Mouse (Mus musculus) ES-E14 (cell line): ENCODE measurements around the gene Zfp446. TPM values are rescaled to one million over a fixed set of nuclear protein-coding genes. Genes with fewer than 3 reads are reported as not detected.
A peak's percentile ranks its signal among the peaks of the same experiment; 100 is the strongest.

Source experiments
- DNase-seq: peaks from one replicate; pipeline ENCODE4 v3.0.0-alpha.2; 2013; ENCODE audit warnings: low read depth, low spot score
- H3K27ac ChIP-seq: 2 replicates; pipeline ENCODE4 v1.5.1; 2012; ENCODE audit warnings: low read depth, mild to moderate bottlenecking, low read length, moderate library complexity, mixed read lengths; ENCODE audit not compliant: poor library complexity, insufficient read depth, severe bottlenecking
- H3K36me3 ChIP-seq: 2 replicates; pipeline ENCODE4 v1.6.1; 2012; ENCODE audit warnings: mild to moderate bottlenecking, low read length, moderate library complexity, mixed read lengths; ENCODE audit not compliant: control insufficient read depth, poor library complexity, insufficient read depth, severe bottlenecking
- H3K4me1 ChIP-seq, 2 experiments: fragments of 150-350 bp in 1 of 2; sonication (generic) in 1 of 2; 2 replicates each; pipeline ENCODE4 v1.6.1; 2012; ENCODE audit warnings: low read length in 2 of 2, mild to moderate bottlenecking in 1 of 2, mixed read lengths in 1 of 2; ENCODE audit not compliant: control insufficient read depth in 2 of 2, insufficient read depth in 2 of 2, poor library complexity in 1 of 2
- H3K4me3 ChIP-seq, 2 experiments: fragments of 150-350 bp in 1 of 2; sonication (generic) in 1 of 2; 2 replicates each; pipeline ENCODE4 v1.5.1; 2012; ENCODE audit warnings: low read length in 2 of 2, low read depth in 1 of 2, mild to moderate bottlenecking in 1 of 2, mixed read lengths in 1 of 2; ENCODE audit not compliant: insufficient read depth in 1 of 2, poor library complexity in 1 of 2, severe bottlenecking in 1 of 2
- H3K9ac ChIP-seq: 2 replicates; pipeline ENCODE4 v1.6.1; 2012; ENCODE audit warnings: low read depth, mild to moderate bottlenecking, low read length, mixed read lengths; ENCODE audit not compliant: poor library complexity, insufficient read depth, severe bottlenecking
- H3K9me3 ChIP-seq: fragments of 150-350 bp; sonication (generic); 2 replicates; pipeline ENCODE4 v1.6.1; 2012; ENCODE audit warnings: low read depth, mild to moderate bottlenecking, low read length; ENCODE audit not compliant: control insufficient read depth, insufficient read depth
- CHD2 ChIP-seq: IDR thresholded peaks from 2 replicates; pipeline ENCODE4 v1.6.1; 2014; ENCODE audit warnings: mild to moderate bottlenecking, low read depth, low read length, inconsistent platforms
- HCFC1 ChIP-seq: IDR thresholded peaks from 2 replicates; pipeline ENCODE4 v1.6.1; 2012; ENCODE audit warnings: low read length, inconsistent platforms, borderline replicate concordance; ENCODE audit not compliant: insufficient read depth
- MAFK ChIP-seq: IDR thresholded peaks from 2 replicates; pipeline ENCODE4 v1.6.1; 2014; ENCODE audit warnings: mild to moderate bottlenecking, low read depth, low read length, inconsistent platforms; ENCODE audit not compliant: insufficient read depth
- ZC3H11A ChIP-seq: IDR thresholded peaks from 2 replicates; pipeline ENCODE4 v1.6.1; 2012; ENCODE audit warnings: low read depth, mild to moderate bottlenecking, inconsistent platforms, low read length, borderline replicate concordance
- ZNF384 ChIP-seq: IDR thresholded peaks from 2 replicates; pipeline ENCODE4 v1.6.1; 2012; ENCODE audit warnings: low read depth, low read length, inconsistent platforms
- in situ Hi-C, 2 experiments: fragments of 600-800 bp; cut with MboI; formaldehyde crosslinking; loops; one replicate each; pipeline ENCODE4 v1.15.1; 2025; ENCODE audit warnings: low sequenced_read_pairs in 2 of 2, inconsistent platforms in 1 of 2; ENCODE audit not compliant: unreplicated experiment in 2 of 2
- total RNA-seq: library from RNA; depleted of rRNA; stranded (reverse); fragments of 300-350 nt; gene quantifications from 2 replicates; pipeline ENCODE4 v1.2.3, GENCODE M21; 2012

Gene Zfp446
- total RNA-seq, 1 experiment = 6.4 TPM

GRCm38 (mm10) chr7:12992222-12992621, 14.6 kb downstream of the Zfp446 start:
- no peak overlapping the region for H3K4me3 ChIP-seq
- no peaks in the 10 kb centered on the region for H3K9me3 ChIP-seq
- peaks cover 0 to 2% of the 10 kb centered on the region in 2 experiments; a peak in 1 of 4 replicates for H3K4me1 ChIP-seq
- no peak for DNase-seq
- peak; percentile 27; the same call in 1 of the 2 replicates for TF ChIP-seq ZC3H11A
- TF ChIP-seq HCFC1 = no peak
- no peak overlapping the region for H3K9ac ChIP-seq
- in situ Hi-C loops = no loop called here
- H3K27ac ChIP-seq = no peak overlapping the region
- no peaks in the 10 kb centered on the region for H3K36me3 ChIP-seq

DNA sequence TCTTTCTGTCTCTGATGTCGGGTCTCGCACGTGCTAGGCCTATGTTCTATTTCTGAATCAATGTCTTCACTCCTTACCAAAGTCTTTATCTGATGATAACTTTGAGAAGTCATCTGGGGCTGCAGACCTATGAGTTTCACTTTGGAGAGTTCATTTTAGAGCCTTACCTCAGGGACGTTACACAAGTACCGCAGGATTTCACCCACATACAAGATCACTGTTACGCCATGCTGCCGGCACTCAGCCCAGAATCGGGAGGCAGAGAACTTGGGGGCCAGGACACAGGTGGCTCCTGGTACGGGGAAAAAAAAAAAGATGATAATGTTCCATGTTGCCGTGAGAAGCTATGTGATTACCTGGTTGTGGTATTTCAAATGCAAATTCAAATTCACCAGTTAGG, 15.5 kb downstream of the Zfp446 start:
- Histone ChIP-seq H3K4me3 (no peak overlapping the region), H3K36me3 (no peaks in the 10 kb centered on the region), H3K9ac (no peak overlapping the region), H3K4me1 (peaks cover 0 to 2% of the 10 kb centered on the region in 2 experiments; a peak in 1 of 4 replicates), H3K27ac (no peak overlapping the region), H3K9me3 (no peaks in the 10 kb centered on the region)
- DNase-seq = no peak
- in situ Hi-C loops = no loop called here
- TF ChIP-seq ZNF384 (no peak), HCFC1 (no peak), CHD2 (no peak), ZC3H11A (no peak), MAFK (no peak)

DNA sequence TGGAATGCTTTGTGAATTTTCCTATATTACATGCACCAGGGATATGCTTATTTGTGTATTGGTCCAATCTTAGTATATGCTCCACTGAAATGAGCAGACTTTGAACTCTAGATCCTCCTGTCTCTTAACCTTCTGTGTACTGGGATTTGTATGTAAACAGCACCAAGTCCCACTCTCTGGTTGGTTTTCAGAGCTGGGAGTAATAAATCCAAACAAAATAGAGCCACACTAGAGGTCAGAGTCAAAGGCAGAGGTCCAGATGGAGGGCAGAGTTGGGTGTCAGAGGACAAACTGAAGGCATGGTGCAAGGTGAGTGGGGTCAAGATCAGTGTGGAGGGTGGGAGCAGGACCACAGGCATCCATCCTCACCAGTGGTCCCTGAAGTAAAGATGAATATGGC, 18.2 kb downstream of the Zfp446 start:
- H3K9ac ChIP-seq = no peak overlapping the region
- no peak overlapping the region for H3K27ac ChIP-seq
- in situ Hi-C loops = no loop called here
- no peak overlapping the region for H3K4me3 ChIP-seq
- no peaks in the 10 kb centered on the region for H3K36me3 ChIP-seq
- no peaks in the 10 kb centered on the region for H3K9me3 ChIP-seq
- TF ChIP-seq ZC3H11A (no peak), HCFC1 (no peak), MAFK (no peak)
- H3K4me1 ChIP-seq = no peaks in the 10 kb centered on the region
- no peak for DNase-seq

- Histone ChIP-seq H3K4me3 (no peak overlapping the region), H3K4me1 (no peaks in the 10 kb centered on the region), H3K9ac (no peak overlapping the region), H3K36me3 (no peaks in the 10 kb centered on the region), H3K27ac (no peak overlapping the region), H3K9me3 (no peaks in the 10 kb centered on the region)
- no peak for TF ChIP-seq ZC3H11A
- TF ChIP-seq CHD2 = no peak
- TF ChIP-seq HCFC1 = no peak
- no peak for TF ChIP-seq ZNF384
- TF ChIP-seq MAFK = no peak
- in situ Hi-C loops = no loop called here
- DNase-seq = no peak
Measured at GRCm38 (mm10) chr7:12997230-12997629, 19.6 kb downstream of the Zfp446 start.

GRCm38 (mm10) chr7:12998053-12998452, 20.4 kb downstream of the Zfp446 start, which contains the start of gene Slc27a5:
Gene Slc27a5, minus strand, starts transcription at chr7:12998192.
- no peak for DNase-seq
- H3K9ac ChIP-seq = no peak within 1 kb of the TSS
- H3K9me3 ChIP-seq = no peaks in the 10 kb centered on the region
- H3K36me3 ChIP-seq = no peaks in the 10 kb centered on the region
- H3K27ac ChIP-seq = no peak within 1 kb of the TSS
- no peaks in the 10 kb centered on the region for H3K4me1 ChIP-seq
- TF ChIP-seq MAFK (no peak), ZNF384 (no peak), CHD2 (no peak), ZC3H11A (no peak), HCFC1 (no peak)
- in situ Hi-C loops = no loop called here
- H3K4me3 ChIP-seq = no peak within 1 kb of the TSS
